Mouse (Mus musculus) G1E (cell line): ENCODE measurements around the gene Sltm. TPM values are rescaled to one million over a fixed set of nuclear protein-coding genes. Genes with fewer than 3 reads are reported as not detected.

Experiments
- ATAC-seq: 2 replicates; pipeline ENCODE4 v1.8.0; 2016; ENCODE audit warnings: mild to moderate bottlenecking; ENCODE audit not compliant: insufficient number of reproducible peaks, poor library complexity, low FRiP score, severe bottlenecking; ENCODE audit errors: extremely low read depth
- DNase-seq: peaks from one replicate; pipeline ENCODE4 v3.0.0; 2012; ENCODE audit warnings: low spot score
- H3K27me3 ChIP-seq: 2 replicates; pipeline ENCODE4 v1.6.1; 2012; ENCODE audit warnings: mild to moderate bottlenecking, low read length, inconsistent platforms; ENCODE audit not compliant: insufficient read depth
- H3K36me3 ChIP-seq: replicated peaks from 2 replicates; pipeline ENCODE3; 2012; ENCODE audit warnings: mild to moderate bottlenecking, inconsistent platforms
- H3K4me1 ChIP-seq: 2 replicates; pipeline ENCODE4 v1.6.1; 2012; ENCODE audit warnings: low read depth, low read length, inconsistent platforms, mixed read lengths; ENCODE audit not compliant: insufficient read depth
- H3K4me3 ChIP-seq: 2 replicates; pipeline ENCODE4 v1.5.1; 2012; ENCODE audit warnings: low read depth, mild to moderate bottlenecking, inconsistent platforms, low read length, moderate library complexity, mixed read lengths
- H3K9me3 ChIP-seq: replicated peaks from 2 replicates; pipeline ENCODE4 v1.6.1; 2012; ENCODE audit warnings: inconsistent platforms
- CTCF ChIP-seq: IDR thresholded peaks from 2 replicates; pipeline ENCODE4 v1.5.1; 2012; ENCODE audit warnings: low read depth, low read length, inconsistent platforms, mixed read lengths
- GATA1 ChIP-seq: IDR thresholded peaks from 2 replicates; pipeline ENCODE4 v1.6.1; 2012; ENCODE audit warnings: borderline replicate concordance, low read length, inconsistent platforms, mixed read lengths
- GATA2 ChIP-seq: IDR thresholded peaks from 2 replicates; pipeline ENCODE4 v1.6.1; 2012; ENCODE audit warnings: low read depth, low read length, inconsistent platforms, borderline replicate concordance
- POLR2AphosphoS5 ChIP-seq: IDR thresholded peaks from 2 replicates; pipeline ENCODE4 v1.6.1; 2012; ENCODE audit warnings: low read depth, low read length, inconsistent platforms; ENCODE audit not compliant: insufficient replicate concordance
- TAL1 ChIP-seq: conservative IDR thresholded peaks from 2 replicates; pipeline ENCODE4 v1.6.1; 2012; ENCODE audit warnings: low read depth, low read length, inconsistent platforms, mixed read lengths
- polyA plus RNA-seq: library from polyadenylated mRNA; stranded (reverse); fragments of >175 nt; gene quantifications from 2 replicates; pipeline ENCODE4 v1.2.3, GENCODE M21; 2012
- total RNA-seq, 2 experiments: library from RNA; stranded (forward) in 1 of 2; stranded (reverse) in 1 of 2; fragments of 200-1000 nt in 1 of 2; fragments of >200 nt in 1 of 2; fragmentation: Nextera tagmentation in 1 of 2; gene quantifications; 2 replicates each; pipeline ENCODE4 v1.2.3; 2014 to 2017

Gene Sltm
- total and polyA plus RNA-seq, 3 experiments, result 12.2 to 125 (median 73.9) TPM

GRCm38 (mm10) chr9:70631665-70632064 lies 89.1 kb downstream of the Sltm start:
- ATAC-seq, result no peak

GRCm38 (mm10) chr9:70636748-70637147 lies 94.2 kb downstream of the Sltm start:
- Histone ChIP-seq H3K36me3 (peaks cover 37% of the 10 kb centered on the region), H3K9me3 (no peaks in the 10 kb centered on the region), H3K4me3 (no peak overlapping the region), H3K27me3 (no peaks in the 10 kb centered on the region), H3K4me1 (no peaks in the 10 kb centered on the region)
- no peak for ATAC-seq
- TF ChIP-seq GATA1 (no peak), POLR2AphosphoS5 (no peak), GATA2 (no peak), CTCF (no peak), TAL1 (no peak)
- DNase-seq, result no peak

More at GRCm38 (mm10) chr9:70631665-70632064, 89.1 kb downstream of the Sltm start:
- no peaks in the 10 kb centered on the region for H3K9me3 ChIP-seq
- no peaks in the 10 kb centered on the region for H3K27me3 ChIP-seq
- DNase-seq, result no peak
- no peak overlapping the region for H3K4me3 ChIP-seq
- no peaks in the 10 kb centered on the region for H3K4me1 ChIP-seq
- peaks cover 33% of the 10 kb centered on the region for H3K36me3 ChIP-seq
- TF ChIP-seq GATA1 (no peak), GATA2 (no peak), TAL1 (no peak), POLR2AphosphoS5 (no peak), CTCF (no peak)

Other genes starting within 250 kb of the Sltm start
- 117 and 131 TPM in 2 replicates for gene Ccnb2, start 121.2 kb upstream of the Sltm start, total RNA-seq (2014; fragmentation: Nextera tagmentation)
- 120 and 125 TPM in 2 replicates for gene Ccnb2, start 121.2 kb upstream of the Sltm start, total RNA-seq (2017)
- 66.3 and 77.8 TPM in 2 replicates for gene Ccnb2, start 121.2 kb upstream of the Sltm start, polyA plus RNA-seq
- gene Rnf111, start 39.0 kb upstream of the Sltm start, total RNA-seq (2014; fragmentation: Nextera tagmentation), result 76.5 and 83.3 TPM in 2 replicates
- 30.6 and 39.4 TPM in 2 replicates for gene Rnf111, start 39.0 kb upstream of the Sltm start, total RNA-seq (2017)
- 7.2 and 7.3 TPM in 2 replicates for gene Rnf111, start 39.0 kb upstream of the Sltm start, polyA plus RNA-seq
- gene Gm10642, start 113.5 kb downstream of the Sltm start, total RNA-seq (2014; fragmentation: Nextera tagmentation), result 0.78 TPM in 1 of 2 replicates, not detected in the other
- 2.4 and 3.0 TPM in 2 replicates for gene Gm10642, start 113.5 kb downstream of the Sltm start, total RNA-seq (2017)
- 0.87 and 1.1 TPM in 2 replicates for gene Gm10642, start 113.5 kb downstream of the Sltm start, polyA plus RNA-seq
- 32.2 and 38.4 TPM in 2 replicates for gene Mindy2, start 114.4 kb downstream of the Sltm start, total RNA-seq (2014; fragmentation: Nextera tagmentation)
- 48.3 and 50.7 TPM in 2 replicates for gene Mindy2, start 114.4 kb downstream of the Sltm start, total RNA-seq (2017)
- gene Mindy2, start 114.4 kb downstream of the Sltm start, polyA plus RNA-seq, result 16.2 and 21.5 TPM in 2 replicates
- 117 and 128 TPM in 2 replicates for gene Adam10, start 136.2 kb downstream of the Sltm start, total RNA-seq (2014; fragmentation: Nextera tagmentation)
- 34.6 and 45.9 TPM in 2 replicates for gene Adam10, start 136.2 kb downstream of the Sltm start, total RNA-seq (2017)
- gene Adam10, start 136.2 kb downstream of the Sltm start, polyA plus RNA-seq, result 37.5 and 40.7 TPM in 2 replicates